Mouse (Mus musculus) spleen, postnatal 10 days (tissue): ENCODE results near the gene Pigo.
"Not testable (repeated sequence)": the region's sequence is repeated elsewhere in the genome, so short reads cannot be mapped to it uniquely, and the experiment has no call there.

Experiments
- DNase-seq, 2 experiments: peaks; one replicate each; pipeline ENCODE4 v3.0.0; 2021 to 2022; ENCODE audit warnings: low spot score in 2 of 2

The Pigo gene

DNA sequence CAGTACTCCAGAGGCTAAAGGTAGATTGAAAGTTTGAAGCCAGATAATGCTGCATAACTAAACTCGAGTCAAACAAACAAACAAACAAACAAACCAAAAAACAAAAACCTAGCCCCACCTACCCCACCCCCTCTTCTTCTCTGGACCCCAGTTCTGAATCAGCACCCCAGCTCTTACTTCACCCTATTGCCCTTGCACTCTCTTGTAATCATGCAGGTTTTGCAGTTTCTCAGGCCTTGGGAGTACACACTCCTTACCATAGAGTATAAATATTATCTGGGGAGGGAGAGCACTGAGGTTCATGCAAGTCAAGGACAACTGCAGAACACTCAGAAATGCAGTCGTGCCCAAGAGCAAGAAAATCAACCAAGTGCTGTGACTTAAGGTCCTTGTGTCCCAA lies 24.3 kb downstream of the Pigo start:
- no peak for DNase-seq

DNA sequence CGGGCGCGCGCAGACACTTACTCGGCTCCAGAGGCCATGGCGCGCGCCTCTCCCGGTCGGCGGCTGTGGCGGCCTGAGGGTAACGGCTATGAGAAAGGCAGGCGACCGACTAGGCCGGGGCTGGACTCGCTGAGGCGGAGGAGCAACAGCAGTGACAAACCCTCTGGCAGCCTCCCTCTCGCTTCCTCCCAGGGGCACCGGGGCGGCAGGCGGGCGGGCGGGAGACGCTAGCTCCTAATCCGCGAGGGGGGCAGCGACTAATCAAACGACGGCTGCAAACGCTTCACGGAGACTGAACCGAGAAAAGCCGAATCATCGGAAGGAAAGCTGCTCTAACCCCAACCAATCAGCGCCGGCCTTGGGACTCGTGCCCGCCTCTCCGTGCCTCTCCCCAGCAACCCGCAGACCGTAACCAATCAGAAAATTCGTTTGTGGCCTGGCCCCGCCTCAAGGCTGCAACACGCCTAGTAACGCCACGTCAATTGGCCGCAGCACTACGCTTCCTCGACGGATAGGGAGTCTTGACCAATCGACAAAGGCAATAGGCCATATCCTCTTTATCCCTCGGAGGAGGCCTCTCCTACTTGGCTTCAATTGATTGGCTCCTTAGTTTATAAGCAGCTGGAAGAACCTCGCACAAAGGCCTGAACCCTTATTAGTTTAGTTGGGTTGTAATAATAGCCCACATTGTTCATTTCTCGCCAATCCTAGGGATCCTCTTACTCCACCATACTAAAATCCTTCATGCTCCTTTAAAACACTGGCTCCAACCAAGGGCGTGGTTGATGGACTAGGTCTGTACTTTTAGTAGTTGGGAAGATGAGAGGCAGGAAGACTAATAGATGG lies 25.3 kb downstream of the Pigo start, which contains the start of gene Vcp:
Gene Vcp (minus strand): TSS at position 367 of the 846 bp plus-strand sequence.
- peak; percentile 98 to 99 for DNase-seq

DNA sequence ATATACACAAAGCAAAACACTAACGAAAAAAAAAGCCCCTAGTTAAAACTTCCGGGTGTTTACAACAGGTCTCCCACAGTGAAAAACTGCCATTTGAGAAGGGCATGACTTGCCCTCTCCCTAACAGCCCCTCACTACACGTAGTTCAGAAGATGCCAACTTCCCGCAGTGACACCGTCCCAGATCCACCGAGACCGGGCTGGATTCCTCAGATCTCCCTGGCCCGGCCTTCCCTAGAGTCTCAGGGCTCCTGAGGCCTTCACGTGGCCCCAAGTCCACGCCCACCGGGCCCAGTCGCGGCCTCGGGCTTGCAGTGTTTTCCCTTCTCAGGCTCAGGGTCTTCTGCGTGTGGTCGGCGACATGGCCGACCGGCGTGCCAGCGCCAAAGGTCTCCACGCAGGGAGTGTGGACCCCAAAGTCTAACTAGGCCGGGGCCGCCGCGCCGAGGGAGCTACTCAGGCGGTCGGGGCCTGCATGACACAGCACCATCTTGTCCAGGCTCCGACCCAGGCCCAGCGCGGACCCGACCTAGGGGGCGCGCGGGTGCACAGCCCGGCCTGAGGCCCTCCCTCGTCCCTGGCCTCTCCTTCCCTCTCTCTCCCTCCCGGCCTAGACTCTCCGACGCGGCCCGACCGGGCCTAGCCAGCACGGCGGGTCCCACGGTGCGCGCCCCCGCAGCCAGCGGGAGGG lies 26.0 kb downstream of the Pigo start:
- peak; percentile 73 to 79 for DNase-seq

DNA sequence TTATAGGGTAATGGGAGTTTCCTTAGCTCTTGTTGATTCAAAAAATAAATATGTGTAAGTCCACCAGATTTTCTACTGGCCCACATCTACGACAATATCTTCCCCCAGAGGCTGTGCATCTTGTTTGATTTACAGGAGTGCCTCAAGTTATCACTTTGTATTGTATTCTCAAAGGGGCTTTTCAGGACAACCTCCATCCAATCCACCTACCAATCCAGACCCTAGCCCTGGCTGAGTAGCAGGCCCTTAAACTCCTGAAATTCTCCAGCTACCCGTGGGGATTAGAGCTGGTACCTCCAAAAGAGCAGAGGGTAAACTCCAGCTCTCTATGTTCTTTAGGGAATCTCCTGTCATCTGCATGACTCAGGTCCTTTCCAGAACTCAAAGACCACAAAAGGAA lies 27.6 kb downstream of the Pigo start:
- no peak for DNase-seq

DNA sequence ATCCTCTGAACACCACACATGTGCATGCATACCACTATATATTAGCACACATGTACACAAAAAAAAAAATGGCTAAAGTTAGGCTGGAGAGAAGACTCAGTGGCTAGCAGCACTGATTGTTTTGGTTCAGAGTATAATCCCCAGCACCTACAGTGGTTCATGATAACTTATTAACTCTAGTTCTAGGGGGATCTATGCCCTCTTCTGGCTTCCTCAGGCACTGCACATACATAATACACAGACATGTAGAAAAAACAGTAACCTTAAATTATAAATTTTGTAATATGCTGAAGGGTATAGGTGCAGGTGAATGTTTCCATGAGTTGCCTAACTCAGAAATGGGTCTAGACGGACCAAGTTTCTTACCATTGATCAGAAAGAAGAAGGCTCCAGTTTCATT lies 37.3 kb downstream of the Pigo start:
- DNase-seq = no peak

DNA sequence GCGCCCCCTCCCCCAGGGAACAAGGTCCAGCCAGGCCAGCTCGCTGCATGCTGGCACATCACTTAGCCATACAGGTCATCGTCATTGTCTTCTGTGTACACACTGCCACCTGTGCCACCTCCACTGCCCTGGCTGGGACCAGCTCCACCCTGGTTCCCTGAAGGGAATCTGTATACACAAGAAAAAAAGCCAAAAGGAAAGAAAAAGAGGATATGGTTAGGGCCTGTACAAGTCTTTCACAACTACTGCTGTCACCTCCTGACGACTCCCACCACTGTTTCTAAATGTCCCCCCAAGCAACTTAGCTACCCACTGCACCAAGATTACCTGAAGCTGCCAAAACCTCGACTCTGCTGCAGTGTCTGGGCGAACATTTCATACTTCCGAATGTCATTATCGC lies 45.2 kb downstream of the Pigo start:
- DNase-seq = not testable (repeated sequence)

DNA sequence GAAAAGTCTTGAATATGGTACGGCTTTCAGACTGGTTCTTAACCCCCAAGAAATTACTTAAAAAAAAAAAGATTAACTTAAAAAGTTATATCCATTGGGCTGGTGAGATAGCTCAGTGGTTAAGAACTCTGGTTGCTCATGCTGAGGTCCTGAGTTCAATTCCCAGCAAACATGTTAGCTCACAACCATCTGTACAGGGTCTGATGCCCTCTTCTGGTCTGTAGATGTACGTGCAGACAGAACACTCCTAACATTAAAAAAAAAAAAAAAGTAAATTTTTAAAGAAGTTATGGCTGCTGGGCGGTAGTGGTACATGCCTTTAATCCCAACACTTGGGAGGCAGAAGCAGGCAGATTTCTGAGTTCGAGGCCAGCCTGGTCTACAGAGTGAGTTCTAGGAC lies 47.6 kb downstream of the Pigo start:
- DNase-seq = no peak

DNA sequence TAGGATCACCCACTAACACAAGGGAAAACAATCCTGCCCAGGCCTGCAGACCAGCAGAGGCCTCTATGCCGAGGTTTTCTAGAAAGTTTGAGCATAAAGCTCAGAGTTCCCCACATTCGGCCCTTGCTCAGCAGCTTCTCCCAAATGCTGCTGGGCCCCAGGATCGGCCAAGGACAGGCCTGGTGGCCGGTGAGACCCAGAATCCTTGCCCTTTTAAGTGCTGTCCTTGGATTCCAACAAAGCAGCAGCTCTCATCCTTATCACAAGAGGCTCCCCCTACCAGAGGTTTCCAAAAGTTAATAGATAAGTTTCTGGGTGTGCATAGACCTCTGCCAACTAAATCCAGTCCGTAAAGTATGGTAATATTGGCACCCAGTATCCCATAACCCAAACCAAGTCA lies 51.8 kb downstream of the Pigo start:
- no peak for DNase-seq

DNA sequence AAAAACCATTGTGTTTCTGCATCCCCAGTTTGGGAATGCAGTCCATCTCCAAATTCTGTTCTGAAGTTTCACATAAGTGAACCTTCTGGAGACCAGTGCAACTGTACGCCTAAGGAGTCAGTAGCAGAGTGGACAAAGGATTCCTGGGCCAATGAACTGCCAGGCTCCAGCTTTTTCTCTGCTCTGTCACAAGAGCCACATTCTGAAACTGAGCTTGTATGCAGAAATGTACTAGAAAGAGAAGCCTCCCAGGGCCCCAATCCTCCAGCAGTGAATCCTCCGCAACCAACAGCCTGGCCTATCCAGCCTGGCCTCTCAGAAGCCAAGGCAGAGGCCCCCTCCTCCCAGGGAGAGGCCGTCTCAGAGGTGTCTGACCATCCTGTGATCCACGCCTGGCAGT lies 52.7 kb downstream of the Pigo start:
- DNase-seq = no peak

DNA sequence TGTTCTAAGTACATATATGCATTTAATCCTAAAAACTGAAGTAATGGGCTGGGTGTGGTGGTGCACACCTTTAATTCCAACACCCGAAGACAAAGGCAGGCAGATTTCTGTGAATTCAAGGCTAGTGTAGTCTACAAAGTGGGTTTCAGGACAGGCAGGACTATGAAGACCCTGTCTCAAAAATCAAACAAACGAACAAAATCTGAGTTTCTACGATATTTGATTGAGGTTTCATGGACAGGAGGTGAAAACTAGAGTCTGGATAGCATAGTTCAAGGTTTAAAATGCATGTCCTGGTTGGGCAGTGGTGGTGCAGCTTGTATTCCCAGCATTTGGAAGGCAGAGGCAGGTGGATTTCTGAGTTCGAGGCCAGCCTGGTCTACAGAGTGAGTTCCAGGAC lies 56.3 kb downstream of the Pigo start, which contains the start of gene 1700022I11Rik:
Gene 1700022I11Rik (plus strand): TSS at position 301 of the 400 bp plus-strand sequence.
- DNase-seq = no peak
